Mouse (Mus musculus) midbrain, postnatal 0 days (tissue): ENCODE data around the gene Padi6. TPM values are rescaled to one million over a fixed set of nuclear protein-coding genes. Genes with fewer than 3 reads are reported as not detected.

Experiments
- ATAC-seq: fragments of 200-750 bp; cut with Nextera tagmentation; 2 replicates; pipeline ENCODE4 v1.8.0; 2017; ENCODE audit warnings: moderate number of reproducible peaks, mild to moderate bottlenecking, moderate TSS enrichment, moderate library complexity; ENCODE audit not compliant: low FRiP score
- DNase-seq: peaks from one replicate; pipeline ENCODE4 v3.0.0-alpha.2; 2015; ENCODE audit warnings: low spot score
- H3K27ac ChIP-seq: fragments of 300-500 bp; sonication (generic); 2 replicates; pipeline ENCODE4 v1.5.1; 2014; ENCODE audit warnings: low read depth, mild to moderate bottlenecking, low read length, mixed read lengths
- H3K27me3 ChIP-seq: fragments of 300-500 bp; sonication (generic); 2 replicates; pipeline ENCODE4 v1.6.1; 2014; ENCODE audit warnings: low read length, control low read depth, mixed read lengths; ENCODE audit not compliant: insufficient read depth
- H3K36me3 ChIP-seq: fragments of 300-500 bp; sonication (generic); 2 replicates; pipeline ENCODE4 v1.6.1; 2014; ENCODE audit warnings: low read length, control low read depth, mixed read lengths; ENCODE audit not compliant: insufficient read depth
- H3K4me1 ChIP-seq: fragments of 300-500 bp; sonication (generic); 2 replicates; pipeline ENCODE4 v1.6.1; 2014; ENCODE audit warnings: mild to moderate bottlenecking, control low read depth, antibody characterized with exemption, low read length, mixed read lengths; ENCODE audit not compliant: insufficient read depth
- H3K4me2 ChIP-seq: fragments of 300-500 bp; sonication (generic); 2 replicates; pipeline ENCODE4 v1.6.1; 2014; ENCODE audit warnings: low read depth, mild to moderate bottlenecking, low read length, mixed read lengths; ENCODE audit not compliant: poor library complexity, severe bottlenecking
- H3K4me3 ChIP-seq: fragments of 300-500 bp; sonication (generic); 2 replicates; pipeline ENCODE4 v1.5.1; 2014; ENCODE audit warnings: low read depth, mild to moderate bottlenecking, low read length, moderate library complexity
- H3K9ac ChIP-seq: fragments of 300-500 bp; sonication (generic); replicated peaks from 2 replicates; pipeline ENCODE4 v1.6.1; 2014; ENCODE audit warnings: mild to moderate bottlenecking, low read length, moderate library complexity, mixed read lengths; ENCODE audit not compliant: poor library complexity, severe bottlenecking
- H3K9me3 ChIP-seq: fragments of 300-500 bp; sonication (generic); 2 replicates; pipeline ENCODE4 v1.6.1; 2016; ENCODE audit warnings: low read length, control low read depth
- CTCF ChIP-seq: IDR thresholded peaks from 2 replicates; pipeline ENCODE4 v1.5.1; 2016; ENCODE audit warnings: antibody characterized with exemption, mild to moderate bottlenecking
- WGBS: fragments of 180-500 bp; shearing (Covaris S2); extraction: QIAGEN DNeasy Blood & Tissue Kit; methylation state at CpG from one replicate; pipeline ENCODE4 v1.1.7; 2014; 5-methylcytosine and 5-hydroxymethylcytosine counted together
- polyA plus RNA-seq: library from polyadenylated mRNA; unstranded; fragments of >200 nt; fragmentation: Nextera tagmentation; extraction: Ambion mirVana; gene quantifications from 2 replicates; pipeline ENCODE4 v1.2.1, GENCODE M21; 2015
- total RNA-seq: library from RNA; depleted of rRNA; stranded (reverse); fragments of >200 nt; gene quantifications from 2 replicates; pipeline ENCODE4 v1.2.3, GENCODE M21; 2014

Gene Padi6
- total and polyA plus RNA-seq, 2 experiments from 2014 or later, result 0.10 TPM; not detected in 1

DNA sequence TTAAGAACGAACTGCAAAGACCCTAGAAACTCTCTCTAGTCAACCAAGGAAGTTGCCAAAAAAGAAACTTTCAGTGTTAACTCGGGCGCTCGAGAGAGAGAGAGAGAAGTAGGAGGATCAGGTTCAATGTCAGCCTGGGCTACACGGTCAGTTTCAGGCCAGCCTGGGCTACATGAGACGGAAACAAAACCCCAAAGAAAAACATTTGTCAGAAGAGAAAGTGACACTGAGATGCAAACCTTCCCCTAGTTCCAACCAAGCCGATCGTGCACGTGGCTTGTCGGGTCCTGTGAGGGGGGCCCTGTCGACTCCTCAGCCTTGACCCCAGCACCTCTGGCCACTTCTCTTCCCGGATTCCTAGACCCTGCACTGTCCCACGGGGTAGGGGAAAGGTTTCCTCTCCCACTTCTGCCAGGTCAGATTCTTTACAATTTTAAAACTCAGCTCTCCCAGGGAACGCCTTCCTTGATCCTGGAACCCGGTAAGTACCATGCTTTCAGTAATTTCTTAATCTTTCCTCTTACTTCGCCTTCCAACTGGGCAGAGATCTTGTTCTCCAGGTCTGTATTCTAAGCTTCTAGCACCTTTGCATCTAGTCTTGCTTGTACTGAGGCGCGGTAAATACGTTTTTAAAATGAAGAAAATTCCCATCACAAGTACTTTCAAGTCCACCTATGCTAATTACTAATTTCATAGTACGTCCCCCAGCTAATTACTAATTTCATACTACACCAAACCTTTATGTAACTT is 42.0 kb downstream of the Padi6 start, which contains the start of gene Rcc2:
Gene Rcc2, plus strand, starts transcription at position 273 of the 750 bp plus-strand sequence.
- H3K9me3 ChIP-seq, result no peaks in the 10 kb centered on the region
- ATAC-seq (no peak), DNase-seq (no peak)
- H3K4me3 ChIP-seq, result peak within 1 kb of the TSS; percentile 88
- peaks cover 6% of the 10 kb centered on the region; the same call in 1 of the 2 replicates for H3K4me1 ChIP-seq
- H3K27ac ChIP-seq, result peak within 1 kb of the TSS; percentile 82
- H3K36me3 ChIP-seq, result no peaks in the 10 kb centered on the region
- peak within 1 kb of the TSS; percentile 79 for H3K4me2 ChIP-seq
- 9% methylated on average over 20 of the region's 20 CpGs for WGBS
- H3K27me3 ChIP-seq, result peaks cover 14% of the 10 kb centered on the region; the same call in 1 of the 2 replicates
- H3K9ac ChIP-seq, result peak within 1 kb of the TSS; percentile 82
- TF ChIP-seq CTCF, result no peak

DNA sequence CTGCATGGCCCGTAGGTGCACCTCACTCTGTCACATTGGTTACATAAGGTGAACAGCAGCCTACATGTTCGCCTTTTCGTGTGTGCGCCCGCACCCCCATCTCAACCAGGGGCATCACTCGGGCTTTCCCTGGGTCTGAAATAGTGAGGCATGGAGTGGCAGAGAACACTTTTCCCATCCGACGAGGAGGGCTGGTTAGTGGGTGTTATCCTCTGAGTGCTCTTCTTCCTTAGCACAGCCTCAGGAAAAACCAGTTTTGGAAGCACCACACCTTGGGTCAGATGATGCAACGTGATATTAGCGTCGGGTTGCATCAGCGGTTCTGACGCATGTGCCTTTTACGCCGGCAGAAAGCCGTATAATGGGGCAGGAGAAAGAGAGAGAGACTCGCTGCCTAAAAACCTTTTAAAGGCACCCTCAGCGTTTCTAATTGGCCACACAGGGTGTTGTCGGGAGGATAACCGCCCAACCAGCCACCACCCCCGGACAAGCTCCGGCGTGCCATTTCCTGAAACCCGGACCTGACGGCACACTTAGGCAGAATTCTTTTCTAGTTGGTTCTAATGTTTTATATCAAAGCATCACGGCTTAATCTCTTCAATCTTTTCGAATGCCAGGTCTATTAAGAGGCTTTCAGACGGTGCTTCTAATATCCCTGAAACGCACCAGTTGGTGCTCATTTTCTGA is 42.9 kb downstream of the Padi6 start:
- 7% methylated on average over 29 of the region's 29 CpGs for WGBS
- H3K9ac ChIP-seq, result 0 out of 2 replicates have a peak overlapping the region, but pooled peaks have one; percentile 2
- H3K9me3 ChIP-seq, result no peaks in the 10 kb centered on the region

DNA sequence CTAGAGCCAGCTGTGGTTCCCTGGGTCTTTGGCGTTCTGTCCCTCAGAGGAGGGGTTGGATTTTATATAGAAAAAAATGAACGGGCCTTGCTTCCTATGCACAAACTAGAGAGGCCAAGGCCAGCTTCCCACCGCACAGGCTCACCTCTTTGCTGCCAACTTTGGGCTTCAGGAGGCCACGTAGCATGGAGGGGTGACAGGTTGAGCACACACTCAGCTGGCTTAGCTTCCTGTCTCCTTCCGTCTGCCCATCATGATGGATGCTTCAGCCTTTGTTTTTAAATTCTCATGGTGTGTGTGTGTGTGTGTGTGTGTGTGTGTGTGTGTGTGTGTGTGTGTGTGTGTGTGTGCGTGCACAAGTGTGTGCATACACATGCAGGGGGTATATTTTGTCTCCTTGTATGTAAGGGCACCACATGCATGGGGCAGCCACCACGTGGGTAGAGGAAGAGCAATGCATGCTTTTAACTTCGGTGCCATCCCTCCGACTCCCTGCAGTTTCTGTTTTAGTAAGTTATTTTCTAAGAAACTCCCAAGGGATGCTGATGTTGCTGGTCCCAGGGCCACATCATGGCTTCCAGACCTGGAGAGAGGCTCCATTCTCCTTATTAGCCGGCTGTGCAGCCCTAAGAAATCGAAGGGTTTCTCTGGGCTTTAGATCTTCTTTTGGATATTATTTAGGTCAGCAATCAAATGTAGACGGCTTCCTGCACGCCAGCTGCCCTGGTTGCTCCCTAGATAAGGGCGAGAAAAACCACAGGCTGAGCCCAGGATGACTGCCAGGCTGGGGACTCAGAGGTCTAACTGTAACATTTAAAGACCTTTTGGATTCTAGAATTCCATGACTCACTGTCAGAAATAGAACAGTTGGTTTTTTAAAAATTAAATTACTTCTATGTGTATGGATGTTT is 46.5 kb downstream of the Padi6 start:
- Histone ChIP-seq H3K4me1 (no peaks in the 10 kb centered on the region), H3K9ac (no peak overlapping the region), H3K4me3 (no peak overlapping the region), H3K27ac (no peak overlapping the region), H3K27me3 (peaks cover 14% of the 10 kb centered on the region; the same call in 1 of the 2 replicates), H3K4me2 (no peak overlapping the region), H3K36me3 (no peaks in the 10 kb centered on the region), H3K9me3 (no peaks in the 10 kb centered on the region)
- DNase-seq (no peak), ATAC-seq (no peak)
- TF ChIP-seq CTCF, result no peak
- 84% methylated on average over 14 of the region's 14 CpGs for WGBS

More for the DNA sequence above, 42.9 kb downstream of the Padi6 start:
- no peak for TF ChIP-seq CTCF
- Histone ChIP-seq H3K27ac (no peak overlapping the region), H3K27me3 (peaks cover 14% of the 10 kb centered on the region; the same call in 1 of the 2 replicates), H3K36me3 (no peaks in the 10 kb centered on the region), H3K4me2 (peak overlapping the region; percentile 79), H3K4me3 (peak overlapping the region; percentile 28), H3K4me1 (peaks cover 6% of the 10 kb centered on the region; the same call in 1 of the 2 replicates)
- DNase-seq, result peak; percentile 56
- no peak for ATAC-seq

DNA sequence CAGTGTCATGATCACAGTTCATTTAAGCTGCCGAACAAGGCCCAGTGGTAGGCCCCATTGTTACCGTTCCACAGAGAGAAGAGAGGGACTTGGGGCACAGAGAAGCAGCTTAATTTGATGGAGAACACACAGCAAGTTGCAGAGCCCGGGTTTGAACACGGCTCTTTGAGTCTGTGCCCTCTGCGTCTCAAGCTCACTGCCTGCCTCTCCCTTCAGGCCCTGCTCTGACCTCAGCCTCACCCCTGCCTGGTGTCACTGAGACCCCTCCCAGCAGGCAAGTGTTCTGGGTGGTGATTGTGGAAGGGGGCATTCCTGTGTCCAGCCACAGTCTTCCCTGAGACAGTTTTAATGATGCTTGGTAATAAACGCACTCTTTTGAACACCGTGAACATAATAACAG is 47.3 kb downstream of the Padi6 start:
- Histone ChIP-seq H3K4me1 (no peaks in the 10 kb centered on the region), H3K27ac (no peak overlapping the region), H3K9me3 (no peaks in the 10 kb centered on the region), H3K9ac (no peak overlapping the region), H3K4me3 (no peak overlapping the region), H3K36me3 (no peaks in the 10 kb centered on the region), H3K4me2 (no peak overlapping the region), H3K27me3 (0 out of 2 replicates have a peak, but pooled peaks cover 9% of the 10 kb centered on the region)
- WGBS, result 61% methylated on average over 7 of the region's 7 CpGs
- ATAC-seq (no peak), DNase-seq (no peak)
- no peak for TF ChIP-seq CTCF

DNA sequence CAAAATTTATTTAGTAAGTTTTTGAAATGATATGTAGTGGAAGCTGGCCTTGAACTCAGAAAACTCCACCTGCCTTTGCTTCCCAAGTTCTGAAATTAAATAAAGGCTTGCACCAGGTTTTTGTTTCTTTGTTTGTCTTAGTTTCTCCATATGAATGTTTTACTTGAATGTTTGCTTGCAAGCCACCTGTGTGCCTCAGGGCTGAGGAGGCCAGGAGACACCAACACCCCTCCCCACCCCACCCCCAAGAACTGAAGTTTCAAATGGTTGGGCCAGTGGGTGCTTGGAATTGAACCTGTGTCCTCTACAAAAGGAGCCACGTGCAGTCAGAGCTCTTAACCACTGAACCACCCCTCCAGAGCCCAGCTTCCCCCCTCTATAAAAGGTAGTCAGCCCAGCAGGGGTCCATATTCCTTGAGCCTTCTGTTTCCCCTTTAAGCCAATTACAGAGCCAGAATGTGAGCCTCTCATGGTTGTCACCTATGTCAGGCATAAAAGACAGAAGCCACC is 47.8 kb downstream of the Padi6 start:
- H3K4me2 ChIP-seq, result no peak overlapping the region
- no peak for DNase-seq
- H3K27me3 ChIP-seq, result 0 out of 2 replicates have a peak, but pooled peaks cover 9% of the 10 kb centered on the region
- 24% methylated on average over 1 of the region's 1 CpGs for WGBS
- ATAC-seq, result no peak
- no peak overlapping the region for H3K27ac ChIP-seq
- TF ChIP-seq CTCF, result no peak
- no peaks in the 10 kb centered on the region for H3K36me3 ChIP-seq
- H3K9ac ChIP-seq, result no peak overlapping the region
- H3K4me1 ChIP-seq, result no peaks in the 10 kb centered on the region
- H3K9me3 ChIP-seq, result no peaks in the 10 kb centered on the region
- no peak overlapping the region for H3K4me3 ChIP-seq
